Mouse (Mus musculus) kidney, embryonic 16.5 days (tissue): ENCODE results near the gene Ptprn2. TPM values are rescaled to one million over a fixed set of nuclear protein-coding genes. Genes with fewer than 3 reads are reported as not detected.

Experiments used
- ATAC-seq: fragments of 200-750 bp; cut with Nextera tagmentation; 2 replicates; pipeline ENCODE4 v1.8.0; 2017; ENCODE audit warnings: moderate TSS enrichment; ENCODE audit not compliant: low FRiP score, low TSS enrichment
- H3K27ac ChIP-seq: fragments of 300-500 bp; sonication (generic); 2 replicates; pipeline ENCODE4 v1.5.1; 2014; ENCODE audit warnings: low read length
- H3K27me3 ChIP-seq: fragments of 300-500 bp; sonication (generic); 2 replicates; pipeline ENCODE4 v1.6.1; 2014; ENCODE audit warnings: low read length, control low read depth, mixed read lengths; ENCODE audit not compliant: insufficient read depth
- H3K36me3 ChIP-seq: fragments of 300-500 bp; sonication (generic); 2 replicates; pipeline ENCODE4 v1.6.1; 2014; ENCODE audit warnings: low read length, control low read depth, mixed read lengths; ENCODE audit not compliant: insufficient read depth
- H3K4me1 ChIP-seq: fragments of 300-500 bp; sonication (generic); 2 replicates; pipeline ENCODE4 v1.6.1; 2014; ENCODE audit warnings: low read length, control low read depth, mixed read lengths; ENCODE audit not compliant: insufficient read depth
- H3K4me2 ChIP-seq: fragments of 300-500 bp; sonication (generic); replicated peaks from 2 replicates; pipeline ENCODE4 v1.6.1; 2014; ENCODE audit warnings: low read depth, low read length
- H3K4me3 ChIP-seq: fragments of 300-500 bp; sonication (generic); 2 replicates; pipeline ENCODE4 v1.5.1; 2014; ENCODE audit warnings: mild to moderate bottlenecking, low read length
- H3K9ac ChIP-seq: fragments of 300-500 bp; sonication (generic); replicated peaks from 2 replicates; pipeline ENCODE4 v1.6.1; 2014; ENCODE audit warnings: low read length
- H3K9me3 ChIP-seq: fragments of 300-500 bp; sonication (generic); 2 replicates; pipeline ENCODE4 v1.6.1; 2016; ENCODE audit warnings: low read length, control low read depth
- WGBS: fragments of 180-500 bp; shearing (Covaris S2); extraction: QIAGEN DNeasy Blood & Tissue Kit; methylation state at CpG from one replicate; pipeline ENCODE4 v1.1.7; 2014; 5-methylcytosine and 5-hydroxymethylcytosine counted together
- polyA plus RNA-seq: library from polyadenylated mRNA; unstranded; fragments of >200 nt; fragmentation: Nextera tagmentation; extraction: Ambion mirVana; gene quantifications from 2 replicates; pipeline ENCODE4 v1.2.1, GENCODE M21; 2015

The Ptprn2 gene
- polyA plus RNA-seq, 1 experiment from 2014 or later: not detected

DNA sequence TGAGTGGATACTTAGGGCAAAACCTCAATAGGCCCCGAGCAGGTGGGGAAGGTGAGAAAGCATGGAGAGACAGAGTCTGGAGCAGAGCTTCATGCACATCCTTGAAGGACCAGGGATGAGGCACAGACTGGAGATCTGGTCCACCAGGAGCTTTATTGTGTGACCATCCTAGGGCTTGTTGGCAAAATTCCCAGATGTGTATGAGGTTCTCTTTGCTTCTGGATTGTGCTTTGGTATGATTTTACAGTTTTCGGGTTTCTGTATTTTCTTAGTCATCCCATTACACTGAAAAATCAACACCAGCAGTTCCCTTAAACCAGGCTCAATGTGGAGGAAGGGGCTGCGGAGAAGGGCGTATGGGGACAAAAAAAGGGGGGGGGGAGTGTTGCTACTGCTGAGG is 621.2 kb downstream of the Ptprn2 start:
- no peak overlapping the region for H3K9ac ChIP-seq
- no peaks in the 10 kb centered on the region for H3K27me3 ChIP-seq
- 0 out of 2 replicates have a peak, but pooled peaks cover 8% of the 10 kb centered on the region for H3K4me1 ChIP-seq
- 33% methylated on average over 4 of the region's 4 CpGs for WGBS
- peak overlapping the region; percentile 36 for H3K4me2 ChIP-seq
- H3K27ac ChIP-seq: no peak overlapping the region
- H3K36me3 ChIP-seq: no peaks in the 10 kb centered on the region
- no peaks in the 10 kb centered on the region for H3K9me3 ChIP-seq
- ATAC-seq: no peak
- H3K4me3 ChIP-seq: no peak overlapping the region

DNA sequence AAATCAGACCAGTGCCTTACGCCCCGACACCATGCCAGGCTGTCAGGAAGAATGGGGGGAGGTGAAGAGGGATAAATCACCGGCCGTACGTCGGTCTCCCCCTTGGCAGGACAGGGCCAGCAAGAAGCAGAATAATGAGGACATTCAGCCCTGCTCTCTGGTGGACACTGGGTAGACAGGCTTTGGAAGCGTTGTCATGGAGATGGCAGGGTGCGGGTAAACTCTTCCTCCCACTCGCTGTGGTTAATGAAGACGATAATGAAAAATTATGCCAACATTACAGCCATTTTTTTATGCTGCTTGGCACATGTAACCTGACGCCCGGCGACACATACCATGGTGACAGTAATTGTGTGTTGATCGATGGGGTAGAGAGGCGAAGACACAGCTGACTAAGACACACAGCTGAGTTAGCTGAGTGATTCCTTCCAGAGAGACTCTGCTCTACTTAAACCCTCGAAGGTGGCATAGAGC is 621.7 kb downstream of the Ptprn2 start:
- no peak overlapping the region for H3K27ac ChIP-seq
- no peaks in the 10 kb centered on the region for H3K27me3 ChIP-seq
- H3K4me3 ChIP-seq: no peak overlapping the region
- H3K4me1 ChIP-seq: 0 out of 2 replicates have a peak, but pooled peaks cover 8% of the 10 kb centered on the region
- no peak overlapping the region for H3K9ac ChIP-seq
- H3K36me3 ChIP-seq: no peaks in the 10 kb centered on the region
- H3K4me2 ChIP-seq: peak overlapping the region; percentile 36
- no peaks in the 10 kb centered on the region for H3K9me3 ChIP-seq
- peak; percentile 86 for ATAC-seq
- WGBS: 15% methylated on average over 16 of the region's 16 CpGs

DNA sequence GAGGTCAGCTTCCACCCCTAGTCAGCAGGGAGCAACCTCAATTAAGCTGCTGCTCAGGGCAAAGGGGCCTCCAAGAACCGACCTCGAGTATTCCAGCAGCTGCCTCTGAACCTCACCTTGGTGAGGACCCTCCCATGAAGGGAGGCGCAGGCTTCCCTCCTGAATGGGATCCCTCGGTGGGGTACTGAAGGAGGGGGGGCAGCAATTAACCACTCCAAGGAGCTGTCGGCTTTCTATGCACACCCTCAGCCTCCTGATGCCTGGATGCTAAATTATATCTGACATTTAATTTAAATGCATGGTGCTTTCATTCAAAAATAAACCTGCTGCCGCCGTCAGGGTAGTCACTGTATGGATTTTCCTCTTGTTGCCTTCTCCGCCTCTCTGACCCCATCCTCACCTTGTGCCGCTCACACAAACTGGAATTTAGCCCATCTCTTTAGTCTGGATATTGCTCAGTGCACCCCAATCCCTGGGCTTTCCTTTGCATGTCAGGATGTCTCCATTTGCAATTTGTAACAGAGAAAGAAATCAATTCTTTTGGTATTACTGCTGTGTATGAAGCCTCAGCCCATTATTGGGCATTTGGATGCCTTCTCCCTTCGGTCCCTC is 629.8 kb downstream of the Ptprn2 start:
- H3K27me3 ChIP-seq: no peaks in the 10 kb centered on the region
- no peak for ATAC-seq
- H3K27ac ChIP-seq: no peak overlapping the region
- no peaks in the 10 kb centered on the region for H3K36me3 ChIP-seq
- H3K4me2 ChIP-seq: no peak overlapping the region
- no peaks in the 10 kb centered on the region for H3K9me3 ChIP-seq
- no peak overlapping the region for H3K9ac ChIP-seq
- WGBS: 65% methylated on average over 10 of the region's 10 CpGs
- no peaks in the 10 kb centered on the region for H3K4me1 ChIP-seq
- H3K4me3 ChIP-seq: no peak overlapping the region

DNA sequence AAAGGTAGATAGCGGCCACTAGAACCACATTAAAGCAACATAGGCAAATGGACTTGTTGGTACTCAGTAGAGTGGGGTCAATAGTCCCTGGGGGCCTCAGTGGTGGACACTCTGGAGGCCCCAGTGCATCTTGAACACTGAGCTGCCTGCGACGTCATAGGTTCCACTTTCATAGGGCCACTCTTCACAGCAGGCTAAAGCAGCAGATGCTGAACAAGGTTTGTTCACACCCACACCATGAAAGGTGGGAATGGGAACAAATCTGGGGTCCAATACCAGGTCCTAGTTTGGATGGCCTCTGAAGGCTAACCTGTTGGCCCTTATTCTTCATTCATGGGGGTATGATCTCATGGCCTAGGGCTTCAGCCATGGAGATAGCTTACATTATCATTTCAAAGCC is 641.6 kb downstream of the Ptprn2 start:
- H3K9ac ChIP-seq: no peak overlapping the region
- H3K4me1 ChIP-seq: no peaks in the 10 kb centered on the region
- H3K27me3 ChIP-seq: no peaks in the 10 kb centered on the region; the same call in 1 of the 2 replicates
- WGBS: 98% methylated on average over 3 of the region's 3 CpGs
- no peak overlapping the region for H3K4me2 ChIP-seq
- no peaks in the 10 kb centered on the region for H3K9me3 ChIP-seq
- no peak overlapping the region for H3K4me3 ChIP-seq
- H3K27ac ChIP-seq: no peak overlapping the region
- no peak for ATAC-seq
- no peaks in the 10 kb centered on the region for H3K36me3 ChIP-seq

DNA sequence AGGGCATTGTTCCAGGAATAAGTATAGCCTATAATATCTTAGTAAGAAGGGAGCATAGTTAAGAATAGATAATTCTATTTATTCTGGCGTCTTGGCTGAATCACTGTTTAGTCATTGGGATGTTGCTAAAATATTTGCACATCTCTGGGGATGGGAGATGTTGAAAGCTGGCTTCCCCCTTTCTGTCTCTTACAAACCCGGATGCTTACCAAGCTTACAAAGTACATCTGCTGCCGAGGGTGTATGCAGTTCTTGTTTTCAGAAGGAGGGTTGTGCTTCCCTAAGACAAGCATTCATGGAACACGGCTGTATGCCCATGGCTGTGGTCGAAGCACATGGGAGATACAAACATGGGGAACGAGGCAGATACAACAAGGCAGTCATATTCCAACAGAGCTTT is 642.0 kb downstream of the Ptprn2 start:
- Histone ChIP-seq H3K36me3 (no peaks in the 10 kb centered on the region), H3K4me3 (no peak overlapping the region), H3K9ac (no peak overlapping the region), H3K4me2 (no peak overlapping the region), H3K4me1 (no peaks in the 10 kb centered on the region), H3K27me3 (no peaks in the 10 kb centered on the region; the same call in 1 of the 2 replicates), H3K27ac (no peak overlapping the region), H3K9me3 (no peaks in the 10 kb centered on the region)
- no peak for ATAC-seq
- 78% methylated on average over 6 of the region's 6 CpGs for WGBS

DNA sequence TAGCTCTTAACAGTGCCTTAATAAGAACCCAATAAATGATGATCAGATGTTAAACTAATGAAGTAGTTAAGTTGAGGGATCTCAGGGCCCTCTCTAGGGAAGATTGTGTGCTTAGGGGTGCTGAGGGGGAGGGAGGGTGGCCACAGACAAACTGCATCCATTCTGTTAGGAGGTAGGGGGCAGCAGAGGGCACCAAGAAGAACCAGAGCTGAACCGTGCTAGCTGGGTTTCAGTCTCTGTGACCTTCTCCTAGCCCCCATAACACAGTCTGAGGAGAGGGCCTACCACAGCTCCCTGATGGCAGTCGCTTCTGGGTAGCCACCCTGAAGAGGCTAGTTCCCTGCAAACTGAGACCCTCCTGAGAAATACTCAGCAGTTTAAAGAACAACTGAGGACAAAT is 646.6 kb downstream of the Ptprn2 start:
- Histone ChIP-seq H3K4me1 (no peaks in the 10 kb centered on the region), H3K36me3 (no peaks in the 10 kb centered on the region), H3K9ac (no peak overlapping the region), H3K4me3 (no peak overlapping the region), H3K9me3 (no peaks in the 10 kb centered on the region), H3K27ac (no peak overlapping the region), H3K27me3 (no peaks in the 10 kb centered on the region; the same call in 1 of the 2 replicates), H3K4me2 (no peak overlapping the region)
- 14% methylated on average over 2 of the region's 2 CpGs for WGBS
- 0 out of 2 replicates have a peak, but pooled peaks have one; percentile 23 for ATAC-seq

DNA sequence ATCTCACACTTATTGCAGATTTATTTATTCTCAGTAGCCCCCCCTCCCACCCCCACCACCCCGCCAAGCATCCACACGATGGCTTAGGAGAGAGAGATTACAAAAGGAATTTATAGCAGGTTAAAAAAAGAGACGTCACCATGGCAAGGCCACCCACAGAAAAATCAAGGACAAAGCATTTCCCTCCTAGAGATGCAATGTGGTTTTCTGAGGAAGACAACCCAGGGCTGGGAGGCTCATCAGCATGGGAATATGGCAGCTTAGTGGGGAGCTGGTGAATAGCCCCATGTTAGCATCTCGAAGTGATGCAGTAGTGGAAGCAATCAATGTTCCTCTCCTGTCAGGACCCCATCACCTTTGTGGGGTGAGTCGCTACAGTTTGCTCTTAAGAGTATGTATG is 649.7 kb downstream of the Ptprn2 start:
- Histone ChIP-seq H3K27ac (no peak overlapping the region), H3K4me3 (no peak overlapping the region), H3K4me2 (no peak overlapping the region), H3K36me3 (no peaks in the 10 kb centered on the region), H3K27me3 (no peaks in the 10 kb centered on the region), H3K4me1 (no peaks in the 10 kb centered on the region), H3K9ac (no peak overlapping the region), H3K9me3 (no peaks in the 10 kb centered on the region)
- ATAC-seq: no peak
- WGBS: 66% methylated on average over 5 of the region's 5 CpGs

DNA sequence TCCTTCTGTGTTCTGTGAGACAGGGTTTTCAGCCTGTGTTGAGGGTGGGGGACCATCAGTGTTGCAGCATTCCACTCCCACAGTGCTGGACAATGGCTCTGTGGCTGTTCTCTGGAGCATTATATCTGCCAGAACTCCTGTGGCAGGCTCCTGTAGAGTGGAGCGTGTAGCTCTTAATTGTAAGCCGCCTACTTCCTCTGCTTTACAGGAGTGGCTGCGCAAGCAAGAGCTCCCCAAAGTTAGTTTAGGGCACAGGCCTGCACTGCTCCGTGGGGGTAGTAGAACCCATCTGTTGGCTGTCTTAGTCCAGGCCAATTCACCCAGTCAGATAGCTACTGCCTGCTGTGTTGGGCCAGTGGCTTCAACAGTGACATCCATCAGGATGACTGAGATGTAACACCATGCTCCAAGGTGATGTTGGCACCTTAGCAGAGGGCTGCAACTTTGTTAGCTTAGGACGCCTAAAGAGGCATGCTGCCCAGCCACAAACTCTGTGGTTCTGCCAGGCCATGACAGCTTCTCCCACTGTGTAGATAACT is 651.0 kb downstream of the Ptprn2 start:
- Histone ChIP-seq H3K36me3 (no peaks in the 10 kb centered on the region), H3K9me3 (no peaks in the 10 kb centered on the region), H3K27me3 (no peaks in the 10 kb centered on the region), H3K4me2 (no peak overlapping the region), H3K9ac (no peak overlapping the region), H3K4me1 (no peaks in the 10 kb centered on the region), H3K27ac (no peak overlapping the region), H3K4me3 (no peak overlapping the region)
- WGBS: 73% methylated on average over 5 of the region's 5 CpGs
- ATAC-seq: no peak

DNA sequence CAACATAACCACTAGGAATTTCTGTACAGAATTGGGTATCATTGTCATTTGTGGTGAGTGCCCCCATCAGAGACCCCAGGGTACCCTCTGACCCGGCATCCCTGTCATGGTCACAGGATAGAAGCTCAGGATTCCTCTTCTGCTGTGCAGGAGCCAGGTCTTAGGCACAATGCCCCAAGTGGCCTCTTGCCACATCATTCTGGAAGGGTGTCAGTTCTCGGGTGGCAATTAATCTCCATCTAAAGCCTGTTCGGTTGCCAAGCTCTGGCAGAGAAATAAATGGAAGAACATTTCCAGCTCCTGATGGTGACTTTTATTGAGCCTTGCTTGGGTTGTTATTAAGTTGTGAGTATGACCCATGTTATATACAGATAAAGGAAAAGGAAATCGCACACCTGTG is 655.4 kb downstream of the Ptprn2 start:
- Histone ChIP-seq H3K4me3 (no peak overlapping the region), H3K9ac (no peak overlapping the region), H3K4me2 (no peak overlapping the region), H3K4me1 (no peaks in the 10 kb centered on the region), H3K36me3 (no peaks in the 10 kb centered on the region), H3K9me3 (no peaks in the 10 kb centered on the region), H3K27ac (no peak overlapping the region), H3K27me3 (no peaks in the 10 kb centered on the region)
- WGBS: 70% methylated on average over 4 of the region's 4 CpGs
- no peak for ATAC-seq

DNA sequence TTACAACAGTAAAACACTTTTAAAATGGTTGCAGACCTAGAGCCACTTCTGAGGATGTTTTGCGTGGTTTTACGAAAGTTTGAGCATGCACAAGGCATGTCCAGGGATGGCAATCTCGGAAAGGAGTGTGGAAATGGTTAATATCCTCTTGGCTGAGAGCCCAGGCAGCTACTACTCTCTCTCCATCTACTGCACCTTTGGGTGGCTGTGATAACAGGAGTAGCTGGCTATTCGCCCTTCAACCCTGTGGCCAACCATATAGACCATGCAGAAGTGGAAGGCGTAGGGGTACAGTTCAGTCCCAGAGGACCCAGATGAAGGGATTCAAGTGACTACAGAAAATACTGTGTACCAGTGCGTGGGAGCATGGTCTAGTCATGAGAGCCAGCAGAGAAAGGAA is 655.9 kb downstream of the Ptprn2 start:
- Histone ChIP-seq H3K9ac (no peak overlapping the region), H3K4me1 (no peaks in the 10 kb centered on the region), H3K9me3 (no peaks in the 10 kb centered on the region), H3K4me3 (no peak overlapping the region), H3K4me2 (no peak overlapping the region), H3K27me3 (no peaks in the 10 kb centered on the region), H3K27ac (no peak overlapping the region), H3K36me3 (no peaks in the 10 kb centered on the region)
- no peak for ATAC-seq
- 77% methylated on average over 6 of the region's 6 CpGs for WGBS
